In genomic region chr16:93831627-93832395, GRCm38 (mm10) we compare ENCODE assay signal across 8 mouse cellular contexts. TPM values are rescaled to one million over a fixed set of nuclear protein-coding genes. Genes with fewer than 3 reads are reported as not detected.
DNase-seq lines count a peak whose midpoint lies in the region; ATAC-seq and TF ChIP-seq lines count a peak whose summit lies in the region.

TSS of gene Morc3 (plus strand) at chr16:93832121.

- dilution Hi-C loops in CH12.LX (cut with MboI; ENCODE audit: extremely low pct_ligation_motif_present, extremely low pct_unique_long_range_greater_than_20kb, low sequenced_read_pairs), result no loop called here

- H3K4me1 ChIP-seq in CH12.LX (ENCODE audit: control insufficient read depth in 1 of 2, insufficient read depth in 2 of 2), result peaks cover 0 to 45% of the 10 kb centered on the region in 2 experiments; a peak in 2 of 4 replicates
- no peaks in the 10 kb centered on the region for H3K4me1 ChIP-seq in forebrain, embryonic 11.5 days (replicated peaks; ENCODE audit: control insufficient read depth, insufficient read depth, low read length)
- H3K4me1 ChIP-seq in heart, embryonic 16.5 days (ENCODE audit: control insufficient read depth, insufficient read depth, low read length), result peaks cover 22% of the 10 kb centered on the region
- H3K4me1 ChIP-seq in liver, embryonic 15.5 days (replicated peaks), result peaks cover 46% of the 10 kb centered on the region
- peaks cover 13% of the 10 kb centered on the region for H3K4me1 ChIP-seq in neural tube, embryonic 12.5 days

- no peak for TF ChIP-seq RAD21 in CH12.LX (IDR thresholded peaks at IDR 0.05; ENCODE audit: low read depth, low read length)

- peaks cover 0 to 27% of the 10 kb centered on the region in 2 experiments for H3K36me3 ChIP-seq in CH12.LX (replicated peaks in 1 of 2; ENCODE audit: control insufficient read depth in 1 of 2, insufficient read depth in 1 of 2, low read length in 1 of 2)
- no peaks in the 10 kb centered on the region for H3K36me3 ChIP-seq in forebrain, embryonic 11.5 days (ENCODE audit: control insufficient read depth, insufficient read depth, low read length)
- no peaks in the 10 kb centered on the region for H3K36me3 ChIP-seq in heart, embryonic 16.5 days (ENCODE audit: control insufficient read depth, insufficient read depth)
- H3K36me3 ChIP-seq in liver, embryonic 15.5 days (replicated peaks), result 0 out of 2 replicates have a peak, but pooled peaks cover 12% of the 10 kb centered on the region
- no peaks in the 10 kb centered on the region for H3K36me3 ChIP-seq in neural tube, embryonic 12.5 days

- no peak for TF ChIP-seq CTCF in CH12.LX (conservative IDR thresholded peaks at IDR 0.05 in 1 of 2, IDR thresholded peaks at IDR 0.05 in 1 of 2; ENCODE audit: low read depth in 2 of 2, low read length in 2 of 2)

- H3K27me3 ChIP-seq in CH12.LX (replicated peaks), result no peaks in the 10 kb centered on the region
- no peaks in the 10 kb centered on the region; the same call in 1 of the 2 replicates for H3K27me3 ChIP-seq in forebrain, embryonic 11.5 days (ENCODE audit: control insufficient read depth, insufficient read depth, low read length)
- no peaks in the 10 kb centered on the region for H3K27me3 ChIP-seq in heart, embryonic 16.5 days (ENCODE audit: control insufficient read depth, insufficient read depth, low read length)
- 0 out of 2 replicates have a peak, but pooled peaks cover 6% of the 10 kb centered on the region for H3K27me3 ChIP-seq in liver, embryonic 15.5 days
- no peaks in the 10 kb centered on the region for H3K27me3 ChIP-seq in neural tube, embryonic 12.5 days (replicated peaks)

- no peak for TF ChIP-seq EP300 in CH12.LX (IDR thresholded peaks at IDR 0.05; ENCODE audit: low read length)

- peak within 1 kb of the TSS; percentile 65 for H3K27ac ChIP-seq in CH12.LX (ENCODE audit: insufficient read depth, low read depth)
- H3K27ac ChIP-seq in forebrain, embryonic 11.5 days (ENCODE audit: low read depth, low read length), result peak within 1 kb of the TSS; percentile 87
- H3K27ac ChIP-seq in heart, embryonic 16.5 days (ENCODE audit: low read length), result peak within 1 kb of the TSS; percentile 97
- H3K27ac ChIP-seq in liver, embryonic 15.5 days (replicated peaks), result peak within 1 kb of the TSS; percentile 99
- peak within 1 kb of the TSS; percentile 93 for H3K27ac ChIP-seq in neural tube, embryonic 12.5 days

- H3K79me2 ChIP-seq in CH12.LX (replicated peaks; ENCODE audit: control insufficient read depth, extremely low read depth, insufficient read depth, poor library complexity, severe bottlenecking), result peaks cover 43% of the 10 kb centered on the region

- WGBS in forebrain, embryonic 11.5 days, result 12% methylated on average over 55 of the region's 55 CpGs
- WGBS in heart, embryonic 16.5 days, result 11% methylated on average over 54 of the region's 55 CpGs
- 12% methylated on average over 55 of the region's 55 CpGs for WGBS in liver, embryonic 15.5 days (ENCODE audit: insufficient replicate concordance)
- WGBS in neural tube, embryonic 12.5 days, result 12% methylated on average over 55 of the region's 55 CpGs

- peaks cover 10% of the 10 kb centered on the region for H3K9me3 ChIP-seq in CH12.LX (replicated peaks; ENCODE audit: low read length)
- H3K9me3 ChIP-seq in forebrain, embryonic 11.5 days (ENCODE audit: control insufficient read depth, low read length), result no peaks in the 10 kb centered on the region
- peaks cover 5% of the 10 kb centered on the region; the same call in 1 of the 2 replicates for H3K9me3 ChIP-seq in heart, embryonic 16.5 days (replicated peaks; ENCODE audit: control insufficient read depth, low read length)
- H3K9me3 ChIP-seq in liver, embryonic 15.5 days (replicated peaks), result no peaks in the 10 kb centered on the region
- no peaks in the 10 kb centered on the region for H3K9me3 ChIP-seq in neural tube, embryonic 12.5 days

- in situ Hi-C loops in CH12.LX (cut with MboI; ENCODE audit: low pct_ligation_motif_present, low pct_unique_long_range_greater_than_20kb, low sequenced_read_pairs), result loop anchor here (10.0 kb wide), 1 partner anchor 47 kb away; no protein-coding TSS in a partner anchor

- peak; percentile 100 for DNase-seq in CH12.LX (ENCODE audit: extremely low read depth)
- DNase-seq in c-Kit-positive CD71-positive TER-119-negative erythroid progenitor cells, embryonic 14.5 days (ENCODE audit: low read depth), result peak; percentile 99
- DNase-seq in forebrain, embryonic 11.5 days (ENCODE audit: low spot score), result peak; percentile 100
- DNase-seq in kidney, postnatal 36 days, result peak; percentile 100
- DNase-seq in telencephalon, adult 2 months (ENCODE audit: low read depth, low spot score), result peak; percentile 98

- H3K4me2 ChIP-seq in CH12.LX (ENCODE audit: insufficient read depth, low read depth, poor library complexity, severe bottlenecking), result peak within 1 kb of the TSS; percentile 44
- peak within 1 kb of the TSS; percentile 88 for H3K4me2 ChIP-seq in forebrain, embryonic 11.5 days (ENCODE audit: low read depth, low read length, severe bottlenecking)
- H3K4me2 ChIP-seq in heart, embryonic 16.5 days (ENCODE audit: low read depth, low read length), result peak within 1 kb of the TSS; percentile 84
- peak within 1 kb of the TSS; percentile 92 for H3K4me2 ChIP-seq in liver, embryonic 15.5 days
- H3K4me2 ChIP-seq in neural tube, embryonic 12.5 days (replicated peaks), result peak within 1 kb of the TSS; percentile 66

- peak; percentile 98 for ATAC-seq in forebrain, embryonic 11.5 days (replicated peaks; ENCODE audit: low FRiP score)
- peak; percentile 97 for ATAC-seq in heart, embryonic 16.5 days (replicated peaks; ENCODE audit: extremely low read depth, insufficient read depth, low FRiP score)
- ATAC-seq in liver, embryonic 15.5 days (ENCODE audit: insufficient read depth), result peak; percentile 95
- peak; percentile 96 for ATAC-seq in neural tube, embryonic 12.5 days (ENCODE audit: low FRiP score, low read depth)

- H3K9ac ChIP-seq in CH12.LX (ENCODE audit: insufficient read depth, low read depth), result peak within 1 kb of the TSS; percentile 85
- peak within 1 kb of the TSS; percentile 96 for H3K9ac ChIP-seq in forebrain, embryonic 11.5 days (ENCODE audit: low read length)
- peak within 1 kb of the TSS; percentile 98 for H3K9ac ChIP-seq in heart, embryonic 16.5 days (ENCODE audit: low read length)
- peak within 1 kb of the TSS; percentile 98 for H3K9ac ChIP-seq in liver, embryonic 15.5 days
- H3K9ac ChIP-seq in neural tube, embryonic 12.5 days, result peak within 1 kb of the TSS; percentile 93

- H3K4me3 ChIP-seq in CH12.LX (replicated peaks in 1 of 3; ENCODE audit: low read depth in 2 of 3, low read length in 2 of 3, poor library complexity in 1 of 3), result peak within 1 kb of the TSS; percentile 90 to 96 (median 90)
- peak within 1 kb of the TSS; percentile 100 for H3K4me3 ChIP-seq in forebrain, embryonic 11.5 days (ENCODE audit: low read depth, low read length)
- H3K4me3 ChIP-seq in heart, embryonic 16.5 days (ENCODE audit: low read length), result peak within 1 kb of the TSS; percentile 96
- peak within 1 kb of the TSS; percentile 99 for H3K4me3 ChIP-seq in liver, embryonic 15.5 days (replicated peaks)
- peak within 1 kb of the TSS; percentile 91 for H3K4me3 ChIP-seq in neural tube, embryonic 12.5 days

- TF ChIP-seq POLR2A in CH12.LX (IDR thresholded peaks at IDR 0.05; ENCODE audit: low read depth, low read length), result peak; percentile 98

TF ChIP-seq in CH12.LX, 34 proteins besides CTCF, POLR2A, EP300 and RAD21 (continues in another document):
- TF ChIP-seq TCF12 (IDR thresholded peaks at IDR 0.05; ENCODE audit: low read depth, low read length), result peak; percentile 97
- TF ChIP-seq IRF4 (IDR thresholded peaks at IDR 0.05; ENCODE audit: low read depth, low read length), result peak; percentile 88
- peak; percentile 85; the same call in 1 of the 2 replicates for TF ChIP-seq POLR2AphosphoS2 (IDR thresholded peaks at IDR 0.05; ENCODE audit: low read depth, low read length)
- peak; percentile 49 for TF ChIP-seq USF2 (conservative IDR thresholded peaks at IDR 0.05; ENCODE audit: low read depth, low read length)
- TF ChIP-seq JUN (IDR thresholded peaks at IDR 0.05; ENCODE audit: insufficient read depth, low read depth, low read length), result no peak
- peak; percentile 100 for TF ChIP-seq MAX (IDR thresholded peaks at IDR 0.05; ENCODE audit: low read length)
- no peak for TF ChIP-seq CHD1 (IDR thresholded peaks at IDR 0.05; ENCODE audit: low read depth, low read length)
- TF ChIP-seq PAX5 (IDR thresholded peaks at IDR 0.05; ENCODE audit: low read length), result no peak
- peak; percentile 39; the same call in 1 of the 2 replicates for TF ChIP-seq MYC (IDR thresholded peaks at IDR 0.05; ENCODE audit: low read depth, low read length)
- TF ChIP-seq ETS1 (conservative IDR thresholded peaks at IDR 0.05; ENCODE audit: low read depth, low read length), result peak; percentile 82
- no peak for TF ChIP-seq MAFK (IDR thresholded peaks at IDR 0.05; ENCODE audit: insufficient replicate concordance, low read length)
- TF ChIP-seq E2F4 (IDR thresholded peaks at IDR 0.05; ENCODE audit: insufficient replicate concordance, low read depth, low read length), result peak; percentile 92; the same call in 1 of the 2 replicates
- peak; percentile 15; the same call in 1 of the 2 replicates for TF ChIP-seq SMC3 (IDR thresholded peaks at IDR 0.05; ENCODE audit: low read depth, low read length)
- TF ChIP-seq CHD2 (IDR thresholded peaks at IDR 0.05; ENCODE audit: low read length), result peak; percentile 49; the same call in 1 of the 2 replicates
- TF ChIP-seq ZC3H11A (IDR thresholded peaks at IDR 0.05; ENCODE audit: low read depth, low read length), result no peak; the same call in 1 of the 2 replicates
- TF ChIP-seq NRF1 (IDR thresholded peaks at IDR 0.05; ENCODE audit: low read depth, low read length), result peak; percentile 98
- no peak for TF ChIP-seq ZKSCAN1 (IDR thresholded peaks at IDR 0.05; ENCODE audit: borderline replicate concordance, low read depth, low read length)
- peak; percentile 85; the same call in 1 of the 2 replicates for TF ChIP-seq UBTF (IDR thresholded peaks at IDR 0.05; ENCODE audit: low read depth, low read length)
- 0 out of 2 replicates have a peak, but pooled peaks have one; percentile 30 for TF ChIP-seq MAZ (IDR thresholded peaks at IDR 0.05; ENCODE audit: low read depth, low read length)
- TF ChIP-seq USF1 (IDR thresholded peaks at IDR 0.05; ENCODE audit: low read depth, low read length), result no peak
- TF ChIP-seq GABPA (IDR thresholded peaks at IDR 0.05; ENCODE audit: insufficient replicate concordance, low read depth, low read length), result no peak

RNA-seq across cellular contexts. Expression of gene Morc3, which starts in this region (rescaled TPM):
- total RNA-seq in CH12.LX (2012; rRNA removed) (25.4 and 25.5 TPM in 2 replicates), CH12.LX (2014; rRNA removed) (45.6 and 53.2 TPM in 2 replicates)
- 17.3 and 17.8 TPM in 2 replicates for polyA plus RNA-seq in CH12.LX (2012; ENCODE audit: insufficient read length, low read depth)
- 33.7 and 36.0 TPM in 2 replicates for polyA plus RNA-seq in forebrain, embryonic 11.5 days (2014; fragmentation: Nextera tagmentation; extraction: Ambion mirVana)
- 24.9 and 26.2 TPM in 2 replicates for polyA plus RNA-seq in heart, embryonic 16.5 days (2015; fragmentation: Nextera tagmentation; extraction: Ambion mirVana)
- polyA plus RNA-seq in liver, embryonic 15.5 days (2015; fragmentation: Nextera tagmentation; extraction: Ambion mirVana), result 16.0 and 16.1 TPM in 2 replicates
- polyA plus RNA-seq in neural tube, embryonic 12.5 days (2016; fragmentation: Nextera tagmentation; extraction: Ambion mirVana), result 33.2 and 33.5 TPM in 2 replicates

Comparison
In these comparisons a context has a peak if more than half of its experiments do, and no peak if none do; other contexts are left out.
1. Peak in every context shown above with its lines: DNase-seq, ATAC-seq, H3K4me3 ChIP-seq and H3K27ac ChIP-seq.